Mouse (Mus musculus) limb, embryonic 14.5 days (tissue): ENCODE measurements at regions not wholly inside any gene's neighbourhood (a gene's known extent, or its start where the extent isn't known, plus 50 kb on each side); places are given as distances from the start of the nearest gene placed in this dataset.
"Not testable (repeated sequence)": the region's sequence is repeated elsewhere in the genome, so short reads cannot be mapped to it uniquely, and the experiment has no call there.

Source experiments
- ATAC-seq: fragments of 200-750 bp; cut with Nextera tagmentation; 2 replicates; pipeline ENCODE4 v1.8.0; 2017; ENCODE audit warnings: low read depth, moderate number of reproducible peaks, moderate TSS enrichment; ENCODE audit not compliant: low FRiP score
- DNase-seq: peaks from one replicate; pipeline ENCODE4 v3.0.0-alpha.2; 2015; ENCODE audit warnings: low spot score
- H3K27ac ChIP-seq: fragments of 300-500 bp; sonication (generic); replicated peaks from 2 replicates; pipeline ENCODE4 v1.5.1; 2014; ENCODE audit warnings: low read depth, mild to moderate bottlenecking, low read length, moderate library complexity, mixed read lengths
- H3K27me3 ChIP-seq: fragments of 300-500 bp; sonication (generic); 2 replicates; pipeline ENCODE4 v1.6.1; 2014; ENCODE audit warnings: low read length, mixed read lengths; ENCODE audit not compliant: control insufficient read depth, insufficient read depth
- H3K36me3 ChIP-seq: fragments of 300-500 bp; sonication (generic); 2 replicates; pipeline ENCODE4 v1.6.1; 2014; ENCODE audit warnings: mild to moderate bottlenecking, low read length, moderate library complexity, mixed read lengths; ENCODE audit not compliant: control insufficient read depth, insufficient read depth
- H3K4me1 ChIP-seq: fragments of 300-500 bp; sonication (generic); 2 replicates; pipeline ENCODE4 v1.6.1; 2014; ENCODE audit warnings: antibody characterized with exemption, low read length, mixed read lengths; ENCODE audit not compliant: control insufficient read depth, insufficient read depth
- H3K4me2 ChIP-seq: fragments of 300-500 bp; sonication (generic); replicated peaks from 2 replicates; pipeline ENCODE4 v1.6.1; 2014; ENCODE audit warnings: low read depth, mild to moderate bottlenecking, low read length, moderate library complexity; ENCODE audit not compliant: severe bottlenecking
- H3K4me3 ChIP-seq: fragments of 300-500 bp; sonication (generic); replicated peaks from 2 replicates; pipeline ENCODE4 v1.5.1; 2014; ENCODE audit warnings: low read length
- H3K9ac ChIP-seq: fragments of 300-500 bp; sonication (generic); 2 replicates; pipeline ENCODE4 v1.6.1; 2014; ENCODE audit warnings: mild to moderate bottlenecking, low read depth, low read length, moderate library complexity; ENCODE audit not compliant: severe bottlenecking
- H3K9me3 ChIP-seq: fragments of 300-500 bp; sonication (generic); 2 replicates; pipeline ENCODE4 v1.6.1; 2016; ENCODE audit warnings: low read length; ENCODE audit not compliant: control insufficient read depth
- POLR2A ChIP-seq: fragments of 200-500 bp; IDR thresholded peaks from 2 replicates; pipeline ENCODE4 v1.8.0; 2012; ENCODE audit warnings: inconsistent platforms, mild to moderate bottlenecking, moderate library complexity, borderline replicate concordance; ENCODE audit not compliant: insufficient read depth, insufficient read length; ENCODE audit errors: extremely low read depth
- WGBS: fragments of 180-500 bp; shearing (Covaris S2); extraction: QIAGEN DNeasy Blood & Tissue Kit; methylation state at CpG from one replicate; pipeline ENCODE4 v1.1.7; 2014; 5-methylcytosine and 5-hydroxymethylcytosine counted together

DNA sequence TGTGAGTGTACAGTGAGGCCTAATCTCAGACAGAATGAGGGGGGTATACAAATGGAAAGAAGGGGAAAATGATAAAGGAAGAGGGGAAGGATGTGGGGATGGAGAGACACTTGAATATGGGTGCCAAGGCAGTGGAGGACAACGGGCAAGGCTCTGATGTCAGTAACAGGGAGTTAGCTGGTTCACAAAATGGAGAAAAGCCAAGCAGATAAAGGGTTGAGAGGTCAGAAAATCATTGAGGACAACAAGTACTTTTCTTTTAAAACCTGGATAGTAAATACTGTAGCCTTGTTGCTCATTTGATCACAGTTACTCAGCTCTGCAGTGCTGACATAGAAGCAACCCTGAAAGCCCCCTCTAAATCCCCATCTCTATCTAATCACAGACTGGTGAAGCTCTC, 588.3 kb downstream of the Pdcd6ip start:
- no peak overlapping the region for H3K9ac ChIP-seq
- no peaks in the 10 kb centered on the region for H3K9me3 ChIP-seq
- TF ChIP-seq POLR2A: no peak
- no peaks in the 10 kb centered on the region for H3K27me3 ChIP-seq
- no peaks in the 10 kb centered on the region for H3K36me3 ChIP-seq
- 85% methylated on average over 1 of the region's 1 CpGs for WGBS
- DNase-seq (no peak), ATAC-seq (no peak)
- no peaks in the 10 kb centered on the region for H3K4me1 ChIP-seq
- no peak overlapping the region for H3K4me2 ChIP-seq
- no peak overlapping the region for H3K27ac ChIP-seq
- H3K4me3 ChIP-seq: no peak overlapping the region

DNA sequence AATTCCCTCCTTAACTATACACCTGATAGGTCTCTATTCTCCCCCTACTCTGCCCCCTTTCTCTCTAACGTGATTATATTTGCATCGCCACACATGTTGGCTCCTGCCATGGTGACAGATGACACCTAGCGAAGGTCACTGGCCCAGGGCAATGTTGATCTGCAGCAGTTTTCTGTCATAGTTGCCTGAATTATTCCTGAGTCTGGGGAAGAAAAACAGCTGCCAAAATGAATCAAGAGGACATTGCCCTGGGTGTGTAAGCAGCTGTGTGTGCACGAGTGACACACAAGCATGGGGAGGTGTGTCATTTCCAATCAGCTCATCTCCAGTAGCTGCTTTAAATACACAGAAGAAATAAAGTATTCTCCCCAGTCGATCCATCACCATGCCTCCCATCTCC, 592.5 kb downstream of the Pdcd6ip start:
- ATAC-seq: no peak

DNA sequence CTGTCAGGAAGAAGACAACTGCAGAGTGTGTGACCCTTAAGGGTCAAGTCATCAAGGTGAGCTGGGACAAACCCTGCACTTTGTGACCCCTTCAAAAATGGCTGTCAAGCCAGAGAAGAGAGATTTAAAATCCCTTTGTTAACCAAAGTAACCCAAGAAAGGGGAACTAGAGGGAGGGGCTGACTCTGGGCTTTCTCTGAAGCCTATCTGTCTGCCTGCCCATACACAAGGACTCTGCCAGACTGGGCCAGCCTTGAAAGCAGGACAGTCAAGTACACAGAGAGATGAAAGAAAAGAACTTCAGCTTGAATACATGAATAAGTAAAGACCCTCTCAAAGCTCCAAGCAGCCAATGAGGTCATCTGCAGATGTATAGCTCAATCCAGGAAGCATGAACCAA, 595.3 kb downstream of the Pdcd6ip start:
- DNase-seq: no peak
- Histone ChIP-seq H3K27ac (no peak overlapping the region), H3K4me1 (no peaks in the 10 kb centered on the region), H3K9ac (no peak overlapping the region), H3K4me3 (no peak overlapping the region), H3K4me2 (no peak overlapping the region), H3K9me3 (no peaks in the 10 kb centered on the region), H3K27me3 (no peaks in the 10 kb centered on the region), H3K36me3 (no peaks in the 10 kb centered on the region)
- no peak for ATAC-seq
- no peak for TF ChIP-seq POLR2A

More for the DNA sequence above, 592.5 kb downstream of the Pdcd6ip start:
- Histone ChIP-seq H3K4me1 (no peaks in the 10 kb centered on the region), H3K9me3 (no peaks in the 10 kb centered on the region), H3K27me3 (no peaks in the 10 kb centered on the region), H3K4me3 (no peak overlapping the region), H3K4me2 (no peak overlapping the region), H3K9ac (no peak overlapping the region), H3K36me3 (no peaks in the 10 kb centered on the region), H3K27ac (no peak overlapping the region)
- no peak for TF ChIP-seq POLR2A
- no peak for DNase-seq
- 73% methylated on average over 5 of the region's 5 CpGs for WGBS

DNA sequence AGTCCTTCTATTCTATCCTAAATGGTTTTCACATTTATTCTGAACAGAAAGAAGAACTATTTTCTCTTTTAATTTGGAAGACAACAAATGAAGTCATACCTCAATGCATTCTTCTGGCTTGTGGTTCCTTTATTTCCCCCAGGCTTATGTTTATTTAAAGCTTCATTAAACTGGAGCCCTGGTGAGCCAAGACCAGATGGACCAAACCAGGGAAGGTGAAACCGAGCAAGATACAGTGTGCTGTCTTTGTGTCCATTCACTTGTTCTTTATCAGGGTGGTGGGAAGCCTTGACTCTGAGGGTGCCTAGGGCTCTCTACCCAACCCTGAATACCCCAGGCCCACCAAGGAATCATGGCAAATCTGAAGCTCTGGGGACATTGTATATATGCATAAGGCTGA, 606.3 kb downstream of the Pdcd6ip start:
- no peak overlapping the region for H3K27ac ChIP-seq
- 62% methylated on average over 1 of the region's 1 CpGs for WGBS
- no peaks in the 10 kb centered on the region for H3K9me3 ChIP-seq
- H3K27me3 ChIP-seq: no peaks in the 10 kb centered on the region
- H3K9ac ChIP-seq: no peak overlapping the region
- no peaks in the 10 kb centered on the region for H3K4me1 ChIP-seq
- DNase-seq (no peak), ATAC-seq (no peak)
- no peak overlapping the region for H3K4me3 ChIP-seq
- TF ChIP-seq POLR2A: no peak
- no peak overlapping the region for H3K4me2 ChIP-seq
- no peaks in the 10 kb centered on the region for H3K36me3 ChIP-seq

DNA sequence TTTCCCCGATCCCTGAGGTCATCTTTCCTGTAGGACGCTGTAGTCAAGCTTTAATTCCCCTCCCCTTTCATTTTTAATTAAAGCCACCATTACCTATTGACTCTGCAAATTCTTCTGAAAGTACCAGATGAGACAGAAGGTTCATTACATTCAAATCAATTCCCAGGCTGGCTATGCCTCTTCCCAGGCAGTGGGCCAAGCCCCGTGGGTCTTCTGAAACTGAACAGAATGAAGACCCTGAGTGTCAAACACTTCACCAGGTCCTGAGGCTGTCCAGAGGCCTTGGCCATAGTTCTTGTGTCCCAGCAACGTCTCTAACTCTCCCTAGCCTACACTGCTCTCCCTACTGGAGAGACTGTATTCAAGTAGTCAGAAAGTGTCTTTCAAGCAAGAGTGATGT, 607.4 kb downstream of the Pdcd6ip start:
- ATAC-seq (no peak), DNase-seq (no peak)
- 70% methylated on average over 4 of the region's 4 CpGs for WGBS

DNA sequence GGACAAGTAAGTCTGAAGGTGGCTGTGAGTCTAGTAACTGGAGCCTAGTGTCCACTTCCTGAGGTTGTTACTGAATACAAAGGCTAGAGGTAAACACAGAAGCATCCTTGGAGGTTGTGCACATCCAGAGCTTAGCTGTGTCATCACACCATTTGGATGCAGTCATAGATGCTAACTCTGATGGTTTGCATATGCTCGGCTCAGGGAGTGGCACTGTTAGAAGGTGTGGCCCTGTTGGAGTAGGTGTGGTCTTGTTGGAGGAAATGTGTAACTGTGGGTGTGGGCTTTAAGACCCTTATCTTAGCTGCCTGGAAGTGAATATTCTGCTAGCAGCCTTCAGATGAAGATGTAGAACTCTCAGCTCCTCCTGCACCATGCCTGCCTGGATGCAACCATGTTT, 612.6 kb downstream of the Pdcd6ip start:
- H3K27me3 ChIP-seq, H3K4me1 ChIP-seq, H3K4me2 ChIP-seq, H3K4me3 ChIP-seq, H3K9me3 ChIP-seq, ATAC-seq, H3K36me3 ChIP-seq, DNase-seq, H3K27ac ChIP-seq, H3K9ac ChIP-seq: not testable (repeated sequence)
- WGBS: 86% methylated on average over 1 of the region's 1 CpGs

More for the DNA sequence above, 607.4 kb downstream of the Pdcd6ip start:
- Histone ChIP-seq H3K4me2 (no peak overlapping the region), H3K4me1 (no peaks in the 10 kb centered on the region), H3K9ac (no peak overlapping the region), H3K9me3 (no peaks in the 10 kb centered on the region), H3K27me3 (no peaks in the 10 kb centered on the region), H3K4me3 (no peak overlapping the region), H3K36me3 (no peaks in the 10 kb centered on the region), H3K27ac (no peak overlapping the region)
- no peak for TF ChIP-seq POLR2A
